Mouse (Mus musculus): ENCODE measurements around the gene Rfxank. TPM values are rescaled to one million over a fixed set of nuclear protein-coding genes. Genes with fewer than 3 reads are reported as not detected.

Rfxank gene
- total RNA-seq, 4 experiments from 2014 or later: 8.5 to 10.6 (median 9.1) TPM

GRCm38 (mm10) chr8:70150158-70150557, 11.2 kb upstream of the Rfxank start:
- peak; percentile 11 to 29 for DNase-seq (ENCODE audit: low spot score in 2 of 2)

GRCm38 (mm10) chr8:70147678-70148607, 9.0 kb upstream of the Rfxank start:
- DNase-seq (ENCODE audit: low spot score in 2 of 2): no peak

- DNase-seq (ENCODE audit: low spot score in 2 of 2): no peak
Measured at GRCm38 (mm10) chr8:70139981-70140380, 1.0 kb upstream of the Rfxank start.

GRCm38 (mm10) chr8:70137890-70138289, 1.1 kb downstream of the Rfxank start:
- no peak for DNase-seq (ENCODE audit: low spot score in 2 of 2)

GRCm38 (mm10) chr8:70136591-70136990, 2.4 kb downstream of the Rfxank start:
- DNase-seq (ENCODE audit: low spot score in 2 of 2): no peak

- no peak for DNase-seq (ENCODE audit: low spot score in 2 of 2)
Measured at GRCm38 (mm10) chr8:70134931-70135330, 4.0 kb downstream of the Rfxank start.

GRCm38 (mm10) chr8:70134086-70134485, 4.9 kb downstream of the Rfxank start:
- no peak for DNase-seq (ENCODE audit: low spot score in 2 of 2)

- DNase-seq (ENCODE audit: low spot score in 2 of 2): peak; percentile 60 to 74
Measured at GRCm38 (mm10) chr8:70131166-70131883, 7.6 kb downstream of the Rfxank start, which contains the start of gene Nr2c2ap. TSS of gene Nr2c2ap (plus strand) at chr8:70131333.

GRCm38 (mm10) chr8:70130066-70130465, 8.9 kb downstream of the Rfxank start:
- DNase-seq (ENCODE audit: low spot score in 2 of 2): no peak

GRCm38 (mm10) chr8:70129309-70129952, 9.5 kb downstream of the Rfxank start:
- peak in 1 of 2 experiments; percentile 28 for DNase-seq (ENCODE audit: low spot score in 2 of 2)

GRCm38 (mm10) chr8:70128435-70128834, 10.5 kb downstream of the Rfxank start:
- DNase-seq (ENCODE audit: low spot score in 2 of 2): peak; percentile 57 to 69

GRCm38 (mm10) chr8:70124992-70125391, 14.0 kb downstream of the Rfxank start:
- no peak for DNase-seq (ENCODE audit: low spot score in 2 of 2)

GRCm38 (mm10) chr8:70122863-70123262, 16.1 kb downstream of the Rfxank start:
- DNase-seq (ENCODE audit: low spot score in 2 of 2): no peak

GRCm38 (mm10) chr8:70120667-70121066, 18.3 kb downstream of the Rfxank start, which contains the start of gene Ncan:
TSS of gene Ncan (minus strand) at chr8:70120873.
- peak in 1 of 2 experiments; percentile 21 for DNase-seq (ENCODE audit: low spot score in 2 of 2)

- DNase-seq (ENCODE audit: low spot score in 2 of 2): no peak
Measured at GRCm38 (mm10) chr8:70118726-70119700, 19.9 kb downstream of the Rfxank start.

- DNase-seq (ENCODE audit: low spot score in 2 of 2): no peak
Measured at GRCm38 (mm10) chr8:70117611-70118010, 21.3 kb downstream of the Rfxank start.

- no peak for DNase-seq (ENCODE audit: low spot score in 2 of 2)
Measured at GRCm38 (mm10) chr8:70114892-70115291, 24.1 kb downstream of the Rfxank start.

- DNase-seq (ENCODE audit: low spot score in 2 of 2): no peak
Measured at GRCm38 (mm10) chr8:70114488-70114887, 24.5 kb downstream of the Rfxank start.

- no peak for DNase-seq (ENCODE audit: low spot score in 2 of 2)
Measured at GRCm38 (mm10) chr8:70112401-70113016, 26.4 kb downstream of the Rfxank start.
